ENCODE assay signal across 22 mouse cellular contexts in genomic region chr5:112055018-112055417, GRCm38 (mm10).
DNase-seq lines count a peak whose midpoint lies in the region; ATAC-seq lines count a peak whose summit lies in the region.
"Had no signal": no experiment of that assay in that cellular context is flagged by ENCODE, and none has a peak within 500 bp of the region (broad histone marks: within the 10 kb centered on the region; RNA-seq: fewer than 3 reads in every experiment).

No protein-coding gene starts in this region.

- H3K27ac ChIP-seq in hindbrain, embryonic 11.5 days (ENCODE audit: low read depth, low read length): no peak overlapping the region
- H3K27ac ChIP-seq in hindbrain, embryonic 14.5 days: no peak overlapping the region
- H3K27ac ChIP-seq: embryonic facial prominence, embryonic 13.5 days; embryonic facial prominence, embryonic 15.5 days; forebrain, embryonic 10.5 days; forebrain, embryonic 12.5 days had no signal

- no peak overlapping the region for H3K4me3 ChIP-seq in hindbrain, embryonic 11.5 days (ENCODE audit: low read depth, low read length)
- H3K4me3 ChIP-seq in hindbrain, embryonic 14.5 days (replicated peaks; ENCODE audit: low read length): no peak overlapping the region
- H3K4me3 ChIP-seq: embryonic facial prominence, embryonic 13.5 days; embryonic facial prominence, embryonic 15.5 days; erythroblast, embryonic 14.5 days; forebrain, embryonic 10.5 days; forebrain, embryonic 12.5 days had no signal

- 56% methylated on average over 4 of the region's 4 CpGs for WGBS in hindbrain, embryonic 11.5 days
- WGBS in hindbrain, embryonic 14.5 days: 54% methylated on average over 4 of the region's 4 CpGs

- peak; percentile 5 for DNase-seq in adrenal gland, adult 2 months
- DNase-seq in adrenal gland, postnatal 4 days (ENCODE audit: low spot score in 2 of 2): no peak
- peak; percentile 17 for DNase-seq in adrenal gland, postnatal 14 days
- no peak for DNase-seq in adrenal gland, adult 18-20 months (ENCODE audit: low spot score in 2 of 2)
- DNase-seq in hindbrain, embryonic 11.5 days (ENCODE audit: low spot score): no peak
- no peak for DNase-seq in hindbrain, embryonic 14.5 days (ENCODE audit: low spot score)
- DNase-seq in mesoderm, embryonic 11.5 days (ENCODE audit: low read depth, low spot score): peak; percentile 30
- DNase-seq in heart, adult 8-10 months (ENCODE audit: low spot score): no peak
- DNase-seq: adrenal gland, postnatal 25 days; cerebellum, adult 11 months; cerebellum, adult 18-20 months; cerebellum, adult 8-10 months; cerebellum, adult 9-11 months; cerebellum, postnatal 25 days; embryo, embryonic 11 days had no signal

- H3K4me1 ChIP-seq in hindbrain, embryonic 11.5 days (replicated peaks; ENCODE audit: control insufficient read depth, insufficient read depth, low read length): 0 out of 2 replicates have a peak, but pooled peaks cover 2% of the 10 kb centered on the region
- 0 out of 2 replicates have a peak, but pooled peaks cover 4% of the 10 kb centered on the region for H3K4me1 ChIP-seq in hindbrain, embryonic 14.5 days (replicated peaks; ENCODE audit: control insufficient read depth, insufficient read depth, low read length)

- H3K36me3 ChIP-seq in hindbrain, embryonic 11.5 days (ENCODE audit: control insufficient read depth, insufficient read depth, low read length): no peaks in the 10 kb centered on the region
- no peaks in the 10 kb centered on the region for H3K36me3 ChIP-seq in hindbrain, embryonic 14.5 days (replicated peaks; ENCODE audit: control insufficient read depth, insufficient read depth)
- H3K36me3 ChIP-seq: embryonic facial prominence, embryonic 13.5 days; embryonic facial prominence, embryonic 15.5 days; forebrain, embryonic 10.5 days; forebrain, embryonic 12.5 days had no signal

- no peak overlapping the region for H3K9ac ChIP-seq in hindbrain, embryonic 11.5 days (ENCODE audit: low read depth, low read length)
- H3K9ac ChIP-seq in hindbrain, embryonic 14.5 days: no peak overlapping the region
- H3K9ac ChIP-seq: embryonic facial prominence, embryonic 13.5 days; embryonic facial prominence, embryonic 15.5 days; forebrain, embryonic 12.5 days had no signal

- H3K9me3 ChIP-seq in hindbrain, embryonic 11.5 days (ENCODE audit: control insufficient read depth, low read length): no peaks in the 10 kb centered on the region
- no peaks in the 10 kb centered on the region for H3K9me3 ChIP-seq in hindbrain, embryonic 14.5 days (ENCODE audit: control insufficient read depth, low read length)
- H3K9me3 ChIP-seq: embryonic facial prominence, embryonic 13.5 days; embryonic facial prominence, embryonic 15.5 days; forebrain, embryonic 10.5 days; forebrain, embryonic 12.5 days had no signal

- H3K27me3 ChIP-seq in hindbrain, embryonic 11.5 days (ENCODE audit: control insufficient read depth, insufficient read depth, low read length): no peaks in the 10 kb centered on the region
- no peaks in the 10 kb centered on the region for H3K27me3 ChIP-seq in hindbrain, embryonic 14.5 days (ENCODE audit: control insufficient read depth, insufficient read depth, low read length)

- no peak overlapping the region for H3K4me2 ChIP-seq in hindbrain, embryonic 11.5 days (replicated peaks; ENCODE audit: low read depth, low read length)
- no peak overlapping the region for H3K4me2 ChIP-seq in hindbrain, embryonic 14.5 days (replicated peaks)
- H3K4me2 ChIP-seq: embryonic facial prominence, embryonic 13.5 days; embryonic facial prominence, embryonic 15.5 days; forebrain, embryonic 12.5 days had no signal

- ATAC-seq in hindbrain, embryonic 11.5 days (ENCODE audit: low FRiP score): 0 out of 2 replicates have a peak, but pooled peaks have one; percentile 27
- ATAC-seq in hindbrain, embryonic 14.5 days (ENCODE audit: low FRiP score): no peak
- ATAC-seq: forebrain, embryonic 14.5 days; forebrain, embryonic 16.5 days had no signal

Comparison
In these comparisons a context has a peak if more than half of its experiments do, and no peak if none do; other contexts are left out.
1. DNase-seq: peak in adrenal gland, adult 2 months (single experiment), adrenal gland, postnatal 14 days (single experiment) and mesoderm, embryonic 11.5 days (single experiment); none in adrenal gland, postnatal 4 days (0 of 2), adrenal gland, adult 18-20 months (0 of 2), hindbrain, embryonic 11.5 days (single experiment), hindbrain, embryonic 14.5 days (single experiment) and heart, adult 8-10 months (single experiment).